Mouse (Mus musculus): ENCODE data around the gene Bad. TPM values are rescaled to one million over a fixed set of nuclear protein-coding genes. Genes with fewer than 3 reads are reported as not detected.
"Not testable (repeated sequence)": the region's sequence is repeated elsewhere in the genome, so short reads cannot be mapped to it uniquely, and the experiment has no call there.

The Bad gene
- not detected in 2 replicates for polyA plus RNA-seq (2012; ENCODE audit: insufficient read depth, insufficient read length, low replicate concordance, missing spikeins)

DNA sequence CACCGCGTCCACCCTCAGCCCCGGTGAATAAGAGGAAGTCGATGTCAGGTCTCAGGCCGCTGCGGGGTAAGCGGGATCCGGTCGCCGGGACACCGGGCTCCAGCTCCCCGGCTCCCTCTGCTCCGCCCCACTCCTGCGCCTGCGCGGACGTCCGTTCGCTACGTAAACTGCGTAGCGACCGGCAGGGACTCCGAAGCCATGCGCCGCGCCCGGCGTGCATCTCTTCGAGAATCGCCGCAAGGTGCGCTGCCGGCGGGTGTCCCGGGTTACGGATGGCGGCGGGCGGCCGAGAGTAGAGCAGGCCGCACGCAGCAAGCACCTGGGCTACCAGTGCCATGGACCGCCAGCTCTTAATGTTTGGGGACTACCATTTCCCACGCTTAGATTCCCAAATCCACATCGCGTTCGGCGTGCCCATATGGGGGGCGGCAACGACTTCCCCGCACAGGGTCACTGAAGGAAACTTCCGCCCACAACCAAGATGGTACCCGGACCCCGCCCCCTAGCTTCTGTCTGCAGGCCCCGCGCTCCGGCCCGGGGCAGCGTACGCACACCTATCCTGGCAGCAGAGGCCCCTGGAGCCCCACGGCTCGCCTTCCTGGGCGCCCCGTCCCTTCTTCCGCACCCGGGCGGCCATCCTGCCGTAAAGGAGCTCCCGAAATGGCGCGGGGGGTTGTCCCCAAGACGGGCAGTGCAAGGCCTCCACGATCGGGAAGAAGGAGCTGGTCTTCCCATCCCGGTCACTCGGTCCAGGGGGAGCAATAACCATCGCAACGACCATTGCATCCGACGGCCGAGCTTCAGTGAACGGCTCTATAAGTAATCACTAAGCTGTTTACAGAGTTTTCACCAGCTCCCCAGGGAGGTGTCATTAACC, at the start of gene Bad:
TSS of gene Bad (plus strand) at position 490 of the 877 bp plus-strand sequence.
- Histone ChIP-seq H3K4me1 (ENCODE audit: control insufficient read depth, insufficient read depth, low read length) (peaks cover 28% of the 10 kb centered on the region), H3K4me3 (ENCODE audit: insufficient read depth, low read depth, low read length) (peak within 1 kb of the TSS; percentile 87), H3K27ac (ENCODE audit: insufficient read depth, low read depth, low read length) (peak within 1 kb of the TSS; percentile 63)
- TF ChIP-seq POLR2A (IDR thresholded peaks at IDR 0.05; ENCODE audit: insufficient read depth, low read depth, low read length) = peak; percentile 50
- no peak for TF ChIP-seq CTCF (IDR thresholded peaks at IDR 0.05; ENCODE audit: insufficient read depth, low read depth, low read length)
- under 1% methylated on average over 83 of the region's 83 CpGs for WGBS

DNA sequence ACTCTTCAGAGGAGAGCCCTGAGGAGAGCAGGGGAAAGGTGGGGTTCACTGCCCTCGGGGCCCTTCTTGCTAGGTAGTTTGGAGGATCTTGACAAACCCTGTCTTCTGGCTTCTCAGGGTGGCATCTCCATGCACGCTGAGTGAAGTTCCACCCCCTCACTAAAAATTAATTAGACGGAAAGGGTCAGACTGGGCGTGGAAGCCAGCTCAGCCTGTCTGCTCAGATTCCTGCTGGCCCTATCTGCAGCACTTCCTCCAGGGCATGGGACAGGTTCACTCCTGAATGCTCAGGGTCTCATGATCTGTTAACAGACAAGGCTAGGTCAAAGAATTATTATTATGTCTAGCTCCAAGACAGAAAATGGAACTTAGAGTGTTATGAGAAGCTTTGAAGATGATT, 49.1 kb upstream of the Bad start:
- H3K4me1 ChIP-seq (ENCODE audit: control insufficient read depth, insufficient read depth, low read length) = no peaks in the 10 kb centered on the region
- H3K4me3 ChIP-seq (ENCODE audit: insufficient read depth, low read depth, low read length) = no peak overlapping the region
- H3K27ac ChIP-seq (ENCODE audit: insufficient read depth, low read depth, low read length) = no peak overlapping the region
- TF ChIP-seq CTCF (IDR thresholded peaks at IDR 0.05; ENCODE audit: insufficient read depth, low read depth, low read length) (no peak), POLR2A (IDR thresholded peaks at IDR 0.05; ENCODE audit: insufficient read depth, low read depth, low read length) (no peak)
- WGBS = 74% methylated on average over 4 of the region's 4 CpGs

GRCm38 (mm10) chr19:6893731-6894451, 47.8 kb upstream of the Bad start:
- TF ChIP-seq POLR2A (IDR thresholded peaks at IDR 0.05; ENCODE audit: insufficient read depth, low read depth, low read length) = no peak
- TF ChIP-seq CTCF (IDR thresholded peaks at IDR 0.05; ENCODE audit: insufficient read depth, low read depth, low read length) = no peak
- WGBS = 95% methylated on average over 14 of the region's 14 CpGs

GRCm38 (mm10) chr19:6895608-6896305, 45.9 kb upstream of the Bad start:
- 88% methylated on average over 18 of the region's 18 CpGs for WGBS
- not testable (repeated sequence) for H3K4me1 ChIP-seq (ENCODE audit: control insufficient read depth, insufficient read depth, low read length); H3K4me3 ChIP-seq (ENCODE audit: insufficient read depth, low read depth, low read length); H3K27ac ChIP-seq (ENCODE audit: insufficient read depth, low read depth, low read length)

More at GRCm38 (mm10) chr19:6893731-6894451, 47.8 kb upstream of the Bad start:
- H3K4me1 ChIP-seq (ENCODE audit: control insufficient read depth, insufficient read depth, low read length) = no peaks in the 10 kb centered on the region
- H3K27ac ChIP-seq (ENCODE audit: insufficient read depth, low read depth, low read length) = no peak overlapping the region
- no peak overlapping the region for H3K4me3 ChIP-seq (ENCODE audit: insufficient read depth, low read depth, low read length)

- Histone ChIP-seq H3K4me1 (ENCODE audit: control insufficient read depth, insufficient read depth, low read length) (no peaks in the 10 kb centered on the region), H3K4me3 (ENCODE audit: insufficient read depth, low read depth, low read length) (no peak overlapping the region), H3K27ac (ENCODE audit: insufficient read depth, low read depth, low read length) (no peak overlapping the region)
- 79% methylated on average over 4 of the region's 4 CpGs for WGBS
- TF ChIP-seq POLR2A (IDR thresholded peaks at IDR 0.05; ENCODE audit: insufficient read depth, low read depth, low read length) (no peak), CTCF (IDR thresholded peaks at IDR 0.05; ENCODE audit: insufficient read depth, low read depth, low read length) (no peak)
Measured at GRCm38 (mm10) chr19:6899641-6900040, 42.0 kb upstream of the Bad start.

- Histone ChIP-seq H3K27ac (ENCODE audit: insufficient read depth, low read depth, low read length) (no peak overlapping the region), H3K4me3 (ENCODE audit: insufficient read depth, low read depth, low read length) (no peak overlapping the region), H3K4me1 (ENCODE audit: control insufficient read depth, insufficient read depth, low read length) (peaks cover 11% of the 10 kb centered on the region)
- TF ChIP-seq POLR2A (IDR thresholded peaks at IDR 0.05; ENCODE audit: insufficient read depth, low read depth, low read length) = no peak
- TF ChIP-seq CTCF (IDR thresholded peaks at IDR 0.05; ENCODE audit: insufficient read depth, low read depth, low read length) = no peak
- 92% methylated on average over 1 of the region's 1 CpGs for WGBS
Measured at GRCm38 (mm10) chr19:6903031-6903430, 38.6 kb upstream of the Bad start.

GRCm38 (mm10) chr19:6904846-6905245, 36.8 kb upstream of the Bad start:
- Histone ChIP-seq H3K27ac (ENCODE audit: insufficient read depth, low read depth, low read length) (no peak overlapping the region), H3K4me3 (ENCODE audit: insufficient read depth, low read depth, low read length) (no peak overlapping the region), H3K4me1 (ENCODE audit: control insufficient read depth, insufficient read depth, low read length) (peaks cover 16% of the 10 kb centered on the region)
- WGBS = 84% methylated on average over 2 of the region's 2 CpGs
- TF ChIP-seq CTCF (IDR thresholded peaks at IDR 0.05; ENCODE audit: insufficient read depth, low read depth, low read length) (no peak), POLR2A (IDR thresholded peaks at IDR 0.05; ENCODE audit: insufficient read depth, low read depth, low read length) (no peak)

DNA sequence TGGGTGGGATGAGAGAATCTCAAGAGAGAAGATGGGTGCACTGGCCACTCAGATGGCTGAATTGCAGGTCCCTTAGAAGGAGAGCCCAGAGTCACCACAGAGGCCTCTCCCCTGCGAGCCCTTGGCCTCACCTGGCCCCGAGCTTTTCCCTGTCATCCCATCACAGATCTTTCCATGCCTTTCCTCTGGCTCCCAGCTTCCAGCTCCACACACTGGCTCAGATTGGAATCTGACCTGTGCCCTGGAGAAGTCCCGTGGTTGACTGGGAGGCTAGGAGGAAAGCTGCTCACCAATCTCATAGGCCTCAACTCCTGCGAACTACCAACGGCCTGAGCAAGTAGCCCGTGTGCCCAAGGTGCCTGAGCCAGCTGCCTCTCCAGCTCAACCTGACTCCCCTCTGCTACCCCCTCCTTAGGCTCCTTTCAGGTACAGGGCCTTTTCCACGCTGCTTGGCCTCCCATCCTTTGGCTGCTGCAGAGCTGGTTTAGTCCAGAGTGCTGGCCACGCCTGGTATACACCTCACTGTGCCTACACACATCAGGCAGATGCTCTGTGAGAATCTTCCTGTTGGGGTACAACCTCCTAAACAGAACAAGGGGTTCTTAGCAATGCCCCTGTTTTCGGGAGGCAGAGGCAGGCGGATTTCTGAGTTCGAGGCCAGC, 36.0 kb upstream of the Bad start:
- TF ChIP-seq POLR2A (IDR thresholded peaks at IDR 0.05; ENCODE audit: insufficient read depth, low read depth, low read length) = no peak
- no peak for TF ChIP-seq CTCF (IDR thresholded peaks at IDR 0.05; ENCODE audit: insufficient read depth, low read depth, low read length)
- H3K4me3 ChIP-seq (ENCODE audit: insufficient read depth, low read depth, low read length) = no peak overlapping the region
- 92% methylated on average over 11 of the region's 11 CpGs for WGBS
- peaks cover 19% of the 10 kb centered on the region for H3K4me1 ChIP-seq (ENCODE audit: control insufficient read depth, insufficient read depth, low read length)
- H3K27ac ChIP-seq (ENCODE audit: insufficient read depth, low read depth, low read length) = no peak overlapping the region
